Mouse (Mus musculus) frontal cortex, postnatal 10 days (tissue): Measurements from ENCODE around the gene Izumo2.
"Not testable (repeated sequence)": the region's sequence is repeated elsewhere in the genome, so short reads cannot be mapped to it uniquely, and the experiment has no call there.

ENCODE experiments used
- DNase-seq, 2 experiments: peaks; one replicate each; pipeline ENCODE4 v3.0.0; 2022; ENCODE audit warnings: low spot score in 2 of 2, mixed read lengths in 1 of 2

The Izumo2 gene

GRCm38 (mm10) chr7:44697980-44698379 lies 10.6 kb upstream of the Izumo2 start:
- DNase-seq, result no peak

- no peak for DNase-seq
Observed at GRCm38 (mm10) chr7:44701921-44702320, 6.6 kb upstream of the Izumo2 start.

GRCm38 (mm10) chr7:44702985-44703384 lies 5.6 kb upstream of the Izumo2 start:
- no peak for DNase-seq

GRCm38 (mm10) chr7:44704363-44704762 lies 4.2 kb upstream of the Izumo2 start:
- no peak for DNase-seq

GRCm38 (mm10) chr7:44705086-44705485 lies 3.5 kb upstream of the Izumo2 start:
- no peak for DNase-seq

GRCm38 (mm10) chr7:44706322-44706721 lies 2.2 kb upstream of the Izumo2 start:
- no peak for DNase-seq

GRCm38 (mm10) chr7:44707169-44707675 lies 1.3 kb upstream of the Izumo2 start:
- no peak for DNase-seq

- not testable (repeated sequence) for DNase-seq
Observed at GRCm38 (mm10) chr7:44708093-44708492, 449 bp upstream of the Izumo2 start.

- DNase-seq, result no peak
Observed at GRCm38 (mm10) chr7:44709881-44710280, 1.3 kb downstream of the Izumo2 start.

GRCm38 (mm10) chr7:44722058-44722457 lies 13.5 kb downstream of the Izumo2 start:
- no peak for DNase-seq

GRCm38 (mm10) chr7:44724316-44724715 lies 15.8 kb downstream of the Izumo2 start:
- DNase-seq, result no peak

- no peak for DNase-seq
Observed at GRCm38 (mm10) chr7:44726343-44726742, 17.8 kb downstream of the Izumo2 start.

GRCm38 (mm10) chr7:44727151-44727550 lies 18.6 kb downstream of the Izumo2 start:
- DNase-seq, result no peak

GRCm38 (mm10) chr7:44728082-44728975 lies 19.8 kb downstream of the Izumo2 start:
- DNase-seq, result no peak

- no peak for DNase-seq
Observed at GRCm38 (mm10) chr7:44733723-44734122, 25.2 kb downstream of the Izumo2 start.

GRCm38 (mm10) chr7:44741361-44741760 lies 32.8 kb downstream of the Izumo2 start:
- DNase-seq, result no peak

GRCm38 (mm10) chr7:44744270-44744669 lies 35.7 kb downstream of the Izumo2 start:
- DNase-seq, result no peak

- DNase-seq, result peak; percentile 44 to 76
Observed at GRCm38 (mm10) chr7:44745076-44745475, 36.5 kb downstream of the Izumo2 start.

- no peak for DNase-seq
Observed at GRCm38 (mm10) chr7:44747115-44747514, 38.6 kb downstream of the Izumo2 start.

- peak; percentile 91 to 92 for DNase-seq
Observed at GRCm38 (mm10) chr7:44748101-44749044, 39.8 kb downstream of the Izumo2 start, which contains the start of gene Vrk3. Gene Vrk3 (plus strand): TSS chr7:44748413.

GRCm38 (mm10) chr7:44750950-44751349 lies 42.4 kb downstream of the Izumo2 start, which contains the start of gene Zfp473:
Gene Zfp473 (minus strand): TSS chr7:44751050.
- DNase-seq, result not testable (repeated sequence)

GRCm38 (mm10) chr7:44757164-44757563 lies 48.6 kb downstream of the Izumo2 start:
- DNase-seq, result no peak
